Mouse (Mus musculus) small intestine, adult 2 months (tissue): ENCODE measurements around the gene Cyp27b1.

Experiments used
- CTCF ChIP-seq: fragments of 200-500 bp; IDR thresholded peaks from 2 replicates; pipeline ENCODE4 v1.5.1; 2012; ENCODE audit warnings: low read depth, mild to moderate bottlenecking, control low read depth, inconsistent platforms, low read length, moderate library complexity, mixed read lengths; ENCODE audit not compliant: insufficient replicate concordance, insufficient read length; ENCODE audit errors: extremely low read depth
- POLR2A ChIP-seq: fragments of 200-500 bp; IDR thresholded peaks from 2 replicates; pipeline ENCODE4 v1.6.1; 2012; ENCODE audit warnings: low read depth, mild to moderate bottlenecking, control low read depth, inconsistent platforms, low read length, moderate library complexity

GRCm38 (mm10) chr10:127040569-127041214, 7.4 kb upstream of the Cyp27b1 start:
- TF ChIP-seq POLR2A = no peak
- TF ChIP-seq CTCF = no peak
